Mouse (Mus musculus) megakaryocyte progenitor cell, adult 5-6 weeks (primary cell): ENCODE results near the gene Nsd2. TPM values are rescaled to one million over a fixed set of nuclear protein-coding genes. Genes with fewer than 3 reads are reported as not detected.
A peak's percentile ranks its signal among the peaks of the same experiment; 100 is the strongest.
"Not testable (repeated sequence)": the region's sequence is repeated elsewhere in the genome, so short reads cannot be mapped to it uniquely, and the experiment has no call there.

Experiments
- ATAC-seq: replicated peaks from 2 replicates; pipeline ENCODE4 v1.8.0; 2016; ENCODE audit warnings: mild to moderate bottlenecking, moderate TSS enrichment, inconsistent platforms; ENCODE audit not compliant: poor library complexity
- total RNA-seq, 2 experiments: library from RNA; stranded (forward) in 1 of 2; stranded (reverse) in 1 of 2; fragments of 157-497, 149-512 nt in 1 of 2; fragments of 200-1000 nt in 1 of 2; gene quantifications; 2 replicates each; pipeline versions ENCODE4 v1.2.3 to v1.2.4; 2015 to 2017

Gene Nsd2
- total RNA-seq, 2 experiments from 2014 or later: 64.1 to 85.5 TPM

- no peak for ATAC-seq
Measured at GRCm38 (mm10) chr5:33922566-33922965, 102.0 kb downstream of the Nsd2 start.

GRCm38 (mm10) chr5:33926170-33926569 lies 105.6 kb downstream of the Nsd2 start:
- ATAC-seq: no peak

- 0 out of 2 replicates have a peak, but pooled peaks have one; percentile 9 for ATAC-seq
Measured at GRCm38 (mm10) chr5:33932413-33932812, 111.9 kb downstream of the Nsd2 start.

GRCm38 (mm10) chr5:33934081-33934480 lies 113.6 kb downstream of the Nsd2 start:
- ATAC-seq: no peak

GRCm38 (mm10) chr5:33934877-33935276 lies 114.4 kb downstream of the Nsd2 start:
- ATAC-seq: no peak

- ATAC-seq: peak; percentile 2
Measured at GRCm38 (mm10) chr5:33935700-33936111, 115.2 kb downstream of the Nsd2 start.

- ATAC-seq: peak; percentile 90
Measured at GRCm38 (mm10) chr5:33936120-33936707, 115.7 kb downstream of the Nsd2 start, which contains the start of gene Nelfa. TSS of gene Nelfa (minus strand) at chr5:33936413.

GRCm38 (mm10) chr5:33937230-33937629 lies 116.7 kb downstream of the Nsd2 start:
- no peak for ATAC-seq

- ATAC-seq: peak; percentile 29; the same call in 1 of the 2 replicates
Measured at GRCm38 (mm10) chr5:33938448-33938847, 117.9 kb downstream of the Nsd2 start.

GRCm38 (mm10) chr5:33947035-33947434 lies 126.5 kb downstream of the Nsd2 start:
- ATAC-seq: not testable (repeated sequence)

Other genes starting within 250 kb of the Nsd2 start
- gene Fam53a, start 191.1 kb upstream of the Nsd2 start, total RNA-seq (2015): 16.1 and 27.6 TPM in 2 replicates
- 16.6 and 25.9 TPM in 2 replicates for gene Fam53a, start 191.1 kb upstream of the Nsd2 start, total RNA-seq (2017)
- gene Gm9903, start 190.8 kb upstream of the Nsd2 start, total RNA-seq (2015): 0.37 and 0.74 TPM in 2 replicates
- 1.1 TPM in 1 of 2 replicates, not detected in the other for gene Gm9903, start 190.8 kb upstream of the Nsd2 start, total RNA-seq (2017)
- gene Slbp, start 168.2 kb upstream of the Nsd2 start, total RNA-seq (2015): 206 and 223 TPM in 2 replicates
- 253 and 266 TPM in 2 replicates for gene Slbp, start 168.2 kb upstream of the Nsd2 start, total RNA-seq (2017)
- 180 and 190 TPM in 2 replicates for gene Tacc3, start 162.6 kb upstream of the Nsd2 start, total RNA-seq (2015)
- 184 and 199 TPM in 2 replicates for gene Tacc3, start 162.6 kb upstream of the Nsd2 start, total RNA-seq (2017)
- gene Tmem129, start 162.3 kb upstream of the Nsd2 start, total RNA-seq (2015): 15.9 and 17.5 TPM in 2 replicates
- gene Tmem129, start 162.3 kb upstream of the Nsd2 start, total RNA-seq (2017): 17.8 and 23.7 TPM in 2 replicates
- 0.39 TPM in 1 of 2 replicates, not detected in the other for gene Fgfr3, start 99.1 kb upstream of the Nsd2 start, total RNA-seq (2015)
- gene Fgfr3, start 99.1 kb upstream of the Nsd2 start, total RNA-seq (2017): 1.0 TPM in 1 of 2 replicates, not detected in the other
- 15.5 and 16.2 TPM in 2 replicates for gene Letm1, start 37.9 kb upstream of the Nsd2 start, total RNA-seq (2015)
- gene Letm1, start 37.9 kb upstream of the Nsd2 start, total RNA-seq (2017): 22.2 and 24.2 TPM in 2 replicates
- 31.1 and 33.7 TPM in 2 replicates for gene Nelfa, start 115.7 kb downstream of the Nsd2 start, total RNA-seq (2015)
- 34.5 and 37.7 TPM in 2 replicates for gene Nelfa, start 115.7 kb downstream of the Nsd2 start, total RNA-seq (2017)
- gene Gm1673, start 162.7 kb downstream of the Nsd2 start, total RNA-seq (2015): 0.79 and 1.1 TPM in 2 replicates
- gene Gm1673, start 162.7 kb downstream of the Nsd2 start, total RNA-seq (2017): 1.1 and 3.7 TPM in 2 replicates
- 1.7 and 1.8 TPM in 2 replicates for gene Nat8l, start 175.3 kb downstream of the Nsd2 start, total RNA-seq (2015)
- 2.2 TPM in 2 replicates for gene Nat8l, start 175.3 kb downstream of the Nsd2 start, total RNA-seq (2017)